Mouse (Mus musculus): ENCODE data around the gene Casp6. TPM values are rescaled to one million over a fixed set of nuclear protein-coding genes. Genes with fewer than 3 reads are reported as not detected.

The Casp6 gene
- 26.2 TPM for polyA plus RNA-seq (2014; fragmentation: Illumina TruSeq; extraction: RNeasy Lipid Tissue Mini Kit (QIAGEN cat#74804); ENCODE audit: low read depth, low replicate concordance)

DNA sequence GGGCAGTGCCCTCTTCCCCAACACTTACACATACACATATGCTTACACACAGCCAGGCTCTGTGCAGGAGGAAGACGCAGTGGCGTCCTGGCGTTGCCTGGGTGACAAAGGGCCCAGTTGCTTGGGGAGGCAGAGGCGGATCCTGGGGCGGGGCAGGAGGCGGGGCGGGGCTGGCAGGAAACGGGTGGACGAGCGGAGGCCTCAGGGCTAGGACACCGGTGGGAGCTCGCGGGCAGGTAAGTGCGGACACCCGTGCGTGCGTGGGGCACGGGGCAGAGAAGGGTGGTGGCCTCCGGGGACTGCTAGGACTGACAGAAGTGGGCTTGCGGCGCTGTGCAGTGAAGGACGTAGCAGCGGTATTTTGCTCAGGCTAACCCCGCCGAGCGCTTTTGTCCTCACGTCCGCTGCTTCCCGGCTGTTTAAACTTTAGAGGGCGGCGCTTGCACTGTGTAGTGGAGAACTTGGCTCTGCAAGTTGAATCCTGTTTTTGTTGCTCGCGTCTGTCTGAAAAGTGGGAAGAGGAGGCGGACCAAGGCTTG, at the start of gene Casp6:
Gene Casp6, plus strand, starts transcription at position 155 of the 539 bp plus-strand sequence.

DNA sequence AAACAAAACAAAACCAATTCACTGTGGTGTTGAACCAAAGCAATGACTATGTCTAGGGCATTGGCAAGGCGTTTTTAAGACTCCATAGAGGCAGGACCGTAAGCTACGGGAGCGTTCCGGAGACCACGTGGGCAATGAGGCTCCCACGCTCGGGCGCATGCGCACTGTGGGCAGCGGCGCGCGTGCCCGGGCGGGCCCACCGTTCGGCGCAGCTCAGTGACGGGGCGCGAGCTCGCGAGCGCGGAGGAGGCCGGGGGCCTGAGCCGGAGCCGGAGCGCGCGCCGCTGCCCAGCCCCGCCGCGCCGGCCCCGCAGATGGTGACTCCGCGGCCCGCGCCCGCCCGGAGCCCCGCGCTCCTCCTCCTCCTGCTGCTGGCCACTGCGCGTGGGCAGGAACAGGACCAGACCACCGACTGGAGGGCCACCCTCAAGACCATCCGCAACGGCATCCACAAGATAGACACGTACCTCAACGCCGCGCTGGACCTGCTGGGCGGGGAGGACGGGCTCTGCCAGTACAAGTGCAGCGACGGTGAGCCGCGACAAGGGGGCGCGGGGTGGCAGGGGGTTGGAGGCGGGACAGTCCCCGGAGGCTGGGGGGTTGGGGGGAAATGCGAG, 22.7 kb upstream of the Casp6 start, which contains the start of gene Pla2g12a:
Gene Pla2g12a, plus strand, starts transcription at position 202 of the 617 bp plus-strand sequence.

Other genes with a start within 250 kb of the Casp6 start
- gene Egf, start 146.1 kb upstream of the Casp6 start, polyA plus RNA-seq (2014; fragmentation: Illumina TruSeq; extraction: RNeasy Lipid Tissue Mini Kit (QIAGEN cat#74804); ENCODE audit: low read depth, low replicate concordance): 19.2 TPM
- not detected for gene Lrit3, start 97.4 kb upstream of the Casp6 start, polyA plus RNA-seq (2014; fragmentation: Illumina TruSeq; extraction: RNeasy Lipid Tissue Mini Kit (QIAGEN cat#74804); ENCODE audit: low read depth, low replicate concordance)
- not detected for gene Rrh, start 78.8 kb upstream of the Casp6 start, polyA plus RNA-seq (2014; fragmentation: Illumina TruSeq; extraction: RNeasy Lipid Tissue Mini Kit (QIAGEN cat#74804); ENCODE audit: low read depth, low replicate concordance)
- 42.4 TPM for gene Gar1, start 70.0 kb upstream of the Casp6 start, polyA plus RNA-seq (2014; fragmentation: Illumina TruSeq; extraction: RNeasy Lipid Tissue Mini Kit (QIAGEN cat#74804); ENCODE audit: low read depth, low replicate concordance)
- gene Cfi, start 65.5 kb upstream of the Casp6 start, polyA plus RNA-seq (2014; fragmentation: Illumina TruSeq; extraction: RNeasy Lipid Tissue Mini Kit (QIAGEN cat#74804); ENCODE audit: low read depth, low replicate concordance): 7.4 TPM
- 105 TPM for gene Pla2g12a, start 22.8 kb upstream of the Casp6 start, polyA plus RNA-seq (2014; fragmentation: Illumina TruSeq; extraction: RNeasy Lipid Tissue Mini Kit (QIAGEN cat#74804); ENCODE audit: low read depth, low replicate concordance)
- 6.9 TPM for gene Mcub, start 68.8 kb downstream of the Casp6 start, polyA plus RNA-seq (2014; fragmentation: Illumina TruSeq; extraction: RNeasy Lipid Tissue Mini Kit (QIAGEN cat#74804); ENCODE audit: low read depth, low replicate concordance)
- 49.0 TPM for gene Sec24b, start 160.1 kb downstream of the Casp6 start, polyA plus RNA-seq (2014; fragmentation: Illumina TruSeq; extraction: RNeasy Lipid Tissue Mini Kit (QIAGEN cat#74804); ENCODE audit: low read depth, low replicate concordance)
- 0.22 TPM for gene Col25a1, start 230.1 kb downstream of the Casp6 start, polyA plus RNA-seq (2014; fragmentation: Illumina TruSeq; extraction: RNeasy Lipid Tissue Mini Kit (QIAGEN cat#74804); ENCODE audit: low read depth, low replicate concordance)

Measured in adipose tissue, adult 10 weeks (tissue).